Mouse (Mus musculus) heart, postnatal 14 days (tissue): ENCODE results near the gene Usp19. TPM values are rescaled to one million over a fixed set of nuclear protein-coding genes. Genes with fewer than 3 reads are reported as not detected.

Experiments used
- DNase-seq, 2 experiments: peaks; one replicate each; pipeline ENCODE4 v3.0.0; 2021 to 2022
- intact Hi-C: fragments of 180-260 bp; cut with DNase I; formaldehyde crosslinking; loops from one replicate; pipeline ENCODE4 v1.15.1; 2025
- total RNA-seq, 2 experiments: library from RNA; stranded (reverse); gene quantifications; 2 replicates each; pipeline ENCODE4 v1.2.3; 2021

Gene Usp19
- total RNA-seq, 2 experiments from 2014 or later = 101 to 108 TPM

DNA sequence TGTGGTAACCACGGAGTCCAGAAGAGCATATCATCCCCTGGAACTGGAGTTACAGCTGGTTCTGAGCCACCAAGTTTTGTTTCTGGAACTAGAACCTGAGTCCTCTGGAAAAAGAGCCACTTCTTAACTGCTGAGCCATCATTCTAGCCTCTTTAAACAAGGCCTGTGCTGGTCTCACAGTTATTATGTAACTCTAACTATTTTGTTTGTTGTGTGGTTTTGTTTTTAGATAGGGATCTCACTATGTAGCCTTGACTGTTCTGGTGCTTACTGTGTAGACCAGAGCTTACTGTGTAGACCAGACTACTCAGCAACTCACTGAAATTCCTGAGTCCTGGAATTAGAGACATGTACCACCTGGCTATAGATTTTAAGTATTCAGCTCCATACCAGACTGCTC lies 56.5 kb downstream of the Usp19 start:
- intact Hi-C loops = no loop called here
- no peak for DNase-seq

Other genes starting within 250 kb of the Usp19 start
- gene Dag1, start 226.6 kb upstream of the Usp19 start, total RNA-seq = 100 to 1,000 TPM; 362 to 379 TPM
- 10 to 100 TPM; 18.4 to 19.8 TPM for gene Nicn1, start 200.2 kb upstream of the Usp19 start, total RNA-seq
- gene Amt, start 193.7 kb upstream of the Usp19 start, total RNA-seq = 1 to 10 TPM; 5.4 to 7.0 TPM
- gene Rhoa, start 184.5 kb upstream of the Usp19 start, total RNA-seq = 100 to 1,000 TPM; 250 to 262 TPM
- 10 to 100 TPM; 25.4 to 25.5 TPM for gene Tcta, start 184.4 kb upstream of the Usp19 start, total RNA-seq
- gene Gpx1, start 151.7 kb upstream of the Usp19 start, total RNA-seq = 100 to 1,000 TPM; 156 to 161 TPM
- gene Usp4, start 142.7 kb upstream of the Usp19 start, total RNA-seq = 10 to 100 TPM; 76.5 to 83.6 TPM
- under 1 TPM; 0.67 to 0.90 TPM for gene 1700102P08Rik, start 97.8 kb upstream of the Usp19 start, total RNA-seq
- gene Ccdc36, start 62.1 kb upstream of the Usp19 start, total RNA-seq = not detected
- gene BC048562, start 54.1 kb upstream of the Usp19 start, total RNA-seq = not detected
- 10 to 100 TPM; 23.6 to 29.4 TPM for gene Ccdc71, start 30.1 kb upstream of the Usp19 start, total RNA-seq
- 10 to 100 TPM; 15.0 to 15.2 TPM for gene Klhdc8b, start 29.0 kb upstream of the Usp19 start, total RNA-seq
- gene Lamb2, start 10.9 kb upstream of the Usp19 start, total RNA-seq = 100 to 1,000 TPM; 355 to 379 TPM
- 10 to 100 TPM; 75.9 to 81.0 TPM for gene Qars, start 17.1 kb downstream of the Usp19 start, total RNA-seq
- gene Qrich1, start 26.2 kb downstream of the Usp19 start, total RNA-seq = 10 to 100 TPM; 68.4 to 70.1 TPM
- 10 to 100 TPM; 47.0 to 54.5 TPM for gene Impdh2, start 69.7 kb downstream of the Usp19 start, total RNA-seq
- 10 to 100 TPM; 53.1 to 59.8 TPM for gene Ndufaf3, start 76.8 kb downstream of the Usp19 start, total RNA-seq
- 10 to 100 TPM; 18.7 to 21.4 TPM for gene Dalrd3, start 79.3 kb downstream of the Usp19 start, total RNA-seq
- 10 to 100 TPM; 21.2 to 23.9 TPM for gene Wdr6, start 88.1 kb downstream of the Usp19 start, total RNA-seq
- 10 to 100 TPM; 14.3 to 16.6 TPM for gene P4htm, start 107.1 kb downstream of the Usp19 start, total RNA-seq
- 10 to 100 TPM; 47.7 to 48.0 TPM for gene Arih2, start 158.8 kb downstream of the Usp19 start, total RNA-seq
- 100 to 1,000 TPM; 222 to 228 TPM for gene Slc25a20, start 171.5 kb downstream of the Usp19 start, total RNA-seq
- gene Prkar2a, start 198.7 kb downstream of the Usp19 start, total RNA-seq = 10 to 100 TPM; 74.3 to 75.9 TPM